Mouse (Mus musculus): ENCODE data around the gene Ntan1. TPM values are rescaled to one million over a fixed set of nuclear protein-coding genes. Genes with fewer than 3 reads are reported as not detected.

The Ntan1 gene
- polyA plus RNA-seq (2012), result 18.8 and 22.9 TPM in 2 replicates

DNA sequence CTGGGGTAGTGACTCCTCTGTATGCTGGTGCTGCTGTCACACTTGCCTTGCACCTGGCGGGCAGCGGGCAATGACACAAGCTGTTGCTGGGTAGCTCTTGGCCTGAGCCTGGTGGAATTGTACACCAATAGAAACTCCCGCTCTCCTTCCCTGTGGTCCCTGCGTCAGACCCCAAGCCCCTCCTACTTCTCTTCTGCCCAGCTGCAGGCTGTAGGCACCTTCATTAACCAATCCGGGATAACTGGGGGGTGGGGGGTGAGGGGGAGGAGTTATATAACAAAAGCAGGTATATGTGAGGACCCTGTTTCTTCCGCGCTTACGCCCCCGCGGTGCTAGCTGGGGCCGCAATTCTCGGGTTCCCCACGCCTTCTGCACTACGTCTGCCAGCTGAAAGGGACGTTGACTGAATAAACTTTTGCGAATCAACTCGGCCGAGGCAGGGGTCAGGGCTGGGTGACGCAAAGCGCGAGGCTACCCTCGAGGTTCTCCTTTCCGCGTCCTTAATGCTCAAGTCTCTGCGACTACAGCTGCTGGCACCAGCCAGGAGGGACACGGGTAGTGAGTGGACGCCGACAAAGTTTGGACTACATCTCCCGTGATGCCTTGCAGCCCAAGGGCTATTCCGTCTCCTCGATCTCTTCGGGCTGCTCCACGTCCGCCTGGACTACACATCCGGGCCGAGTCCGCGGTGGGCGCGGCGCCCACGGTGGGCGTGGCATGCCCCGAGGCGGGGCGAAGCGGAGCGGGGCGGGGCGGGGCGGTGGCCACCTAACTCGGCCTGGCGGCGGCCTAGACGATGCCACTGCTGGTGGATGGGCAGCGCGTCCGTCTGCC, at the start of gene Ntan1:
TSS of gene Ntan1 (plus strand) at position 286 of the 834 bp plus-strand sequence.

DNA sequence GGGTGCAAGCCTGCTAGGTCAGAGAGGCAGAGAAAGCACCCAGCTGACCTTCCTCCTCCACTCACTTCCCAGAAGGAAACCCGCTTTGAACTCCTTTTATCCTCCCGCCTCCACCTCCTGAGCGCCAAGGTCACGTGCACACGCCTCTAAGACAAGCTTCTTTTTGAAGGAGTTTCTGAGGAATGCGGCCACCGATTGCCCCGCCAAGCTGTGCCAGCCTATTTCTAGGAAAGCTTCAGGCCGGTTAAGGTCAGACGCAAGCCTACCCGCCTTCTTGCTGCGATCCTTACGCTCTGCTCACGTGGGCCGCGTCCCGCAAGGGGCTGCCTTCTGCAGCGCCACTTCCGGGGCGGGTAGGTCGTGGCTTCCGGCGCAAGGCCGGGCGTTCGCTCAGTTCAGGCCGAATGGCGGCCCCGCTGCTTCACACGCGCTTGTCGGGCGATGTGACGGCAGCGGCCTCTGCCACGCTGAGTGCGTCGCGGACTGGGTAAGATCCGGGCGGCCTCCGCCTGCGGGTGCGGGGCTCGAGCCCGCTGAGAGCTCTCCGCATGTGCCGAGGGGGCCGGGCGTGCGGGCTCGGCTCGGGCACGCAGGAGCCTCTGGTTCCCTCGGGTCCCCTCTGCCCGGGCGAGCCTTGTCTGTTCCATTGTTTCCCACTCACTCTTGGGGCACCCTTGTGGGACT, 38.1 kb upstream of the Ntan1 start, which contains the start of gene Rrn3:
TSS of gene Rrn3 (plus strand) at position 356 of the 684 bp plus-strand sequence.

Other genes starting within 250 kb of the Ntan1 start
- gene Parn, start 150.7 kb upstream of the Ntan1 start, polyA plus RNA-seq (2012), result 34.8 and 37.5 TPM in 2 replicates
- 3.1 and 4.2 TPM in 2 replicates for gene Bfar, start 147.0 kb upstream of the Ntan1 start, polyA plus RNA-seq (2012)
- 1.5 and 1.7 TPM in 2 replicates for gene 3110001I22Rik, start 146.9 kb upstream of the Ntan1 start, polyA plus RNA-seq (2012)
- not detected in 2 replicates for gene Pla2g10, start 87.9 kb upstream of the Ntan1 start, polyA plus RNA-seq (2012)
- gene Rrn3, start 38.1 kb upstream of the Ntan1 start, polyA plus RNA-seq (2012), result 11.3 and 12.5 TPM in 2 replicates
- gene Pdxdc1, start 84.3 kb downstream of the Ntan1 start, polyA plus RNA-seq (2012), result 50.1 and 57.6 TPM in 2 replicates
- gene Mpv17l, start 84.3 kb downstream of the Ntan1 start, polyA plus RNA-seq (2012), result 0.02 and 0.07 TPM in 2 replicates
- gene 2900011O08Rik, start 167.8 kb downstream of the Ntan1 start, polyA plus RNA-seq (2012), result 0.10 and 0.26 TPM in 2 replicates
- gene Ifitm7, start 168.0 kb downstream of the Ntan1 start, polyA plus RNA-seq (2012), result 5.3 and 5.9 TPM in 2 replicates

All from megakaryocyte-erythroid progenitor cell, adult 5 weeks (primary cell).